ENCODE assay signal across 23 mouse cellular contexts in genomic region chr11:5807956-5808355, GRCm38 (mm10). TPM values are rescaled to one million over a fixed set of nuclear protein-coding genes. Genes with fewer than 3 reads are reported as not detected.
A peak's percentile ranks its signal among the peaks of the same experiment; 100 is the strongest.
DNase-seq lines count a peak whose midpoint lies in the region; TF ChIP-seq lines count a peak whose summit lies in the region.
"Had no signal": no experiment of that assay in that cellular context is flagged by ENCODE, and none has a peak within 500 bp of the region (broad histone marks: within the 10 kb centered on the region; RNA-seq: fewer than 3 reads in every experiment).

No protein-coding gene starts in this region.

- no peaks in the 10 kb centered on the region for H3K79me2 ChIP-seq in CH12.LX (replicated peaks; ENCODE audit: control insufficient read depth, extremely low read depth, insufficient read depth, poor library complexity, severe bottlenecking)

- TF ChIP-seq POLR2A in CH12.LX (IDR thresholded peaks at IDR 0.05; ENCODE audit: low read depth, low read length): no peak

- DNase-seq in heart, adult 11 months: peak; percentile 78
- DNase-seq in heart, postnatal 14 days: no peak
- DNase-seq in CH12.LX (ENCODE audit: extremely low read depth) (no peak), ES-E14 (ENCODE audit: low read depth, low spot score) (no peak)
- DNase-seq in left cerebral cortex, postnatal 25 days (ENCODE audit: low spot score in 2 of 2): no peak
- no peak for DNase-seq in thymus, postnatal 10 days (ENCODE audit: low spot score in 2 of 2)
- DNase-seq: adrenal gland, adult 2 months; adrenal gland, postnatal 10 days; adrenal gland, postnatal 25 days; cerebellum, adult 11 months; cerebellum, adult 18-20 months; cerebellum, adult 8-10 months; cerebellum, adult 9-11 months; cerebellum, postnatal 14 days; cerebellum, postnatal 36 days; embryo, embryonic 11 days; forebrain, postnatal 0 days had no signal

- peaks cover 8% of the 10 kb centered on the region for H3K9me3 ChIP-seq in CH12.LX (replicated peaks; ENCODE audit: low read length)
- no peaks in the 10 kb centered on the region for H3K9me3 ChIP-seq in ES-E14 (ENCODE audit: control insufficient read depth, insufficient read depth, low read depth, low read length)
- H3K9me3 ChIP-seq: embryonic facial prominence, embryonic 13.5 days; embryonic facial prominence, embryonic 15.5 days; forebrain, embryonic 13.5 days; forebrain, embryonic 15.5 days had no signal

- no peak overlapping the region for H3K4me2 ChIP-seq in CH12.LX (ENCODE audit: insufficient read depth, low read depth, poor library complexity, severe bottlenecking)
- H3K4me2 ChIP-seq: embryonic facial prominence, embryonic 13.5 days; embryonic facial prominence, embryonic 15.5 days; forebrain, embryonic 13.5 days; forebrain, embryonic 15.5 days had no signal

- H3K27me3 ChIP-seq in CH12.LX (replicated peaks): no peaks in the 10 kb centered on the region
- H3K27me3 ChIP-seq: embryonic facial prominence, embryonic 13.5 days; embryonic facial prominence, embryonic 15.5 days; forebrain, embryonic 13.5 days; forebrain, embryonic 15.5 days had no signal

- peaks cover 4 to 7% of the 10 kb centered on the region in 2 experiments; a peak in 2 of 4 replicates for H3K4me1 ChIP-seq in CH12.LX (ENCODE audit: control insufficient read depth in 1 of 2, insufficient read depth in 2 of 2)
- peaks cover 0 to 10% of the 10 kb centered on the region in 2 experiments; a peak in 2 of 4 replicates for H3K4me1 ChIP-seq in ES-E14 (ENCODE audit: control insufficient read depth in 2 of 2, insufficient read depth in 2 of 2, low read length in 2 of 2, poor library complexity in 1 of 2)
- H3K4me1 ChIP-seq: forebrain, embryonic 15.5 days had no signal

- H3K4me3 ChIP-seq in CH12.LX (replicated peaks in 1 of 3; ENCODE audit: low read depth in 2 of 3, low read length in 2 of 3, poor library complexity in 1 of 3) (no peak overlapping the region), ES-E14 (ENCODE audit: insufficient read depth in 1 of 2, low read depth in 1 of 2, low read length in 2 of 2, poor library complexity in 1 of 2, severe bottlenecking in 1 of 2) (no peak overlapping the region)
- H3K4me3 ChIP-seq: embryonic facial prominence, embryonic 13.5 days; embryonic facial prominence, embryonic 15.5 days; forebrain, embryonic 13.5 days; forebrain, embryonic 15.5 days had no signal

- H3K36me3 ChIP-seq in CH12.LX (replicated peaks in 1 of 2; ENCODE audit: control insufficient read depth in 1 of 2, insufficient read depth in 1 of 2, low read length in 1 of 2) (no peaks in the 10 kb centered on the region), ES-E14 (ENCODE audit: control insufficient read depth, insufficient read depth, low read length, poor library complexity, severe bottlenecking) (no peaks in the 10 kb centered on the region)
- H3K36me3 ChIP-seq: embryonic facial prominence, embryonic 13.5 days; embryonic facial prominence, embryonic 15.5 days; forebrain, embryonic 15.5 days had no signal

- H3K9ac ChIP-seq in CH12.LX (ENCODE audit: insufficient read depth, low read depth) (no peak overlapping the region), ES-E14 (ENCODE audit: insufficient read depth, low read depth, low read length, poor library complexity, severe bottlenecking) (no peak overlapping the region)
- H3K9ac ChIP-seq: embryonic facial prominence, embryonic 13.5 days; embryonic facial prominence, embryonic 15.5 days; forebrain, embryonic 13.5 days; forebrain, embryonic 15.5 days; forebrain, postnatal 0 days had no signal

- intact Hi-C loops in heart, postnatal 14 days (cut with DNase I): no loop called here
- intact Hi-C loops in left cerebral cortex, postnatal 25 days (cut with DNase I): no loop called here

- dilution Hi-C loops in CH12.LX (cut with MboI; ENCODE audit: extremely low pct_ligation_motif_present, extremely low pct_unique_long_range_greater_than_20kb, low sequenced_read_pairs): no loop called here

- no peak for TF ChIP-seq CTCF in CH12.LX (conservative IDR thresholded peaks at IDR 0.05 in 1 of 2, IDR thresholded peaks at IDR 0.05 in 1 of 2; ENCODE audit: low read depth in 2 of 2, low read length in 2 of 2)

- no peak for TF ChIP-seq RAD21 in CH12.LX (IDR thresholded peaks at IDR 0.05; ENCODE audit: low read depth, low read length)

- in situ Hi-C loops in CH12.LX (cut with MboI; ENCODE audit: low pct_ligation_motif_present, low pct_unique_long_range_greater_than_20kb, low sequenced_read_pairs): no loop called here
- in situ Hi-C loops in ES-E14 (cut with MboI; ENCODE audit: low sequenced_read_pairs in 2 of 2, unreplicated experiment in 2 of 2): no loop called here

- H3K27ac ChIP-seq in CH12.LX (ENCODE audit: insufficient read depth, low read depth) (no peak overlapping the region), ES-E14 (ENCODE audit: insufficient read depth, low read depth, low read length, poor library complexity, severe bottlenecking) (no peak overlapping the region)
- H3K27ac ChIP-seq: embryonic facial prominence, embryonic 13.5 days; embryonic facial prominence, embryonic 15.5 days; forebrain, embryonic 13.5 days; forebrain, embryonic 15.5 days had no signal

- TF ChIP-seq EP300 in CH12.LX (IDR thresholded peaks at IDR 0.05; ENCODE audit: low read length): no peak

TF ChIP-seq in CH12.LX, 34 proteins besides CTCF, POLR2A, EP300 and RAD21:
- TF ChIP-seq MAFK (IDR thresholded peaks at IDR 0.05; ENCODE audit: insufficient replicate concordance, low read length) (0 out of 2 replicates have a peak, but pooled peaks have one; percentile 35), BHLHE40 (IDR thresholded peaks at IDR 0.05; ENCODE audit: low read depth, low read length) (no peak)

TF ChIP-seq in ES-E14, 5 proteins besides CTCF, POLR2A, EP300 and RAD21:
- peak; percentile 56; the same call in 1 of the 2 replicates for TF ChIP-seq MAFK (IDR thresholded peaks at IDR 0.05; ENCODE audit: insufficient read depth, low read depth, low read length)
- no peak for TF ChIP-seq HCFC1 (IDR thresholded peaks at IDR 0.05; ENCODE audit: borderline replicate concordance, insufficient read depth, low read length)

RNA-seq across cellular contexts. Expression of gene Pgam2, which starts 4.4 kb away (rescaled TPM):
- total RNA-seq in heart, postnatal 14 days (2021): 100 to 1,000 TPM; 796 to 815 TPM
- 0.46 and 0.64 TPM in 2 replicates for total RNA-seq in CH12.LX (2012; rRNA removed)
- total RNA-seq in CH12.LX (2014; rRNA removed): not detected in 2 replicates
- 2.5 and 3.6 TPM in 2 replicates for polyA plus RNA-seq in CH12.LX (2012; ENCODE audit: insufficient read length, low read depth)
- total RNA-seq in ES-E14 (2012; rRNA removed): 4.1 and 4.2 TPM in 2 replicates
- total RNA-seq in left cerebral cortex, postnatal 25 days (2021): 10 to 100 TPM in 1 of 2 experiments, 1 to 10 TPM in 1; 9.2 to 12.0 TPM
- total RNA-seq: adrenal gland, adult 2 months; adrenal gland, postnatal 25 days; common myeloid progenitor, adult 5-6 weeks had no signal
- polyA plus RNA-seq: adrenal gland, adult 2 months had no signal

RNA-seq across cellular contexts. Expression of gene Dbnl, which starts 19.7 kb away (rescaled TPM):
- 10 to 100 TPM; 27.3 to 30.5 TPM for total RNA-seq in heart, postnatal 14 days (2021)
- total RNA-seq in CH12.LX (2012; rRNA removed): 76.2 and 77.3 TPM in 2 replicates
- total RNA-seq in CH12.LX (2014; rRNA removed): 67.5 and 70.3 TPM in 2 replicates
- polyA plus RNA-seq in CH12.LX (2012; ENCODE audit: insufficient read length, low read depth): 124 and 133 TPM in 2 replicates
- 31.7 and 48.7 TPM in 2 replicates for total RNA-seq in ES-E14 (2012; rRNA removed)
- total RNA-seq in left cerebral cortex, postnatal 25 days (2021): 10 to 100 TPM; 69.2 to 74.1 TPM

RNA-seq across cellular contexts. Expression of gene Polm, which starts 29.9 kb away (rescaled TPM):
- 1 to 10 TPM; 4.2 to 5.0 TPM for total RNA-seq in heart, postnatal 14 days (2021)
- total RNA-seq in CH12.LX (2012; rRNA removed): 7.7 and 9.7 TPM in 2 replicates
- total RNA-seq in CH12.LX (2014; rRNA removed): 1.00 and 1.9 TPM in 2 replicates
- polyA plus RNA-seq in CH12.LX (2012; ENCODE audit: insufficient read length, low read depth): 4.1 TPM in 2 replicates
- 6.7 and 12.2 TPM in 2 replicates for total RNA-seq in ES-E14 (2012; rRNA removed)
- 10 to 100 TPM in 1 of 2 experiments, 1 to 10 TPM in 1; 9.7 to 10.9 TPM for total RNA-seq in left cerebral cortex, postnatal 25 days (2021)

RNA-seq across cellular contexts. Expression of gene Urgcp, which starts 45.8 kb away (rescaled TPM):
- total RNA-seq in heart, postnatal 14 days (2021): 10 to 100 TPM; 55.6 to 66.5 TPM
- total RNA-seq in CH12.LX (2012; rRNA removed) (13.1 and 13.3 TPM in 2 replicates), CH12.LX (2014; rRNA removed) (11.7 and 12.2 TPM in 2 replicates), ES-E14 (2012; rRNA removed) (10.3 and 10.4 TPM in 2 replicates)
- polyA plus RNA-seq in CH12.LX (2012; ENCODE audit: insufficient read length, low read depth): 11.7 and 13.1 TPM in 2 replicates
- 10 to 100 TPM; 60.6 to 67.4 TPM for total RNA-seq in left cerebral cortex, postnatal 25 days (2021)

RNA-seq across cellular contexts. Expression of gene Aebp1, which starts 53.8 kb away (rescaled TPM):
- total RNA-seq in heart, postnatal 14 days (2021): 10 to 100 TPM; 27.1 to 32.5 TPM
- 0.17 and 0.34 TPM in 2 replicates for total RNA-seq in CH12.LX (2012; rRNA removed)
- total RNA-seq in CH12.LX (2014; rRNA removed): not detected in 2 replicates
- polyA plus RNA-seq in CH12.LX (2012; ENCODE audit: insufficient read length, low read depth): 0.87 and 1.4 TPM in 2 replicates
- 8.5 and 14.5 TPM in 2 replicates for total RNA-seq in ES-E14 (2012; rRNA removed)
- 10 to 100 TPM; 13.2 to 16.0 TPM for total RNA-seq in left cerebral cortex, postnatal 25 days (2021)
- total RNA-seq: common myeloid progenitor, adult 5-6 weeks; MEL had no signal

Comparison
In these comparisons a context has a peak if more than half of its experiments do, and no peak if none do; other contexts are left out.
1. RNA of gene Pgam2, which starts 4.4 kb away (total RNA-seq): 796 to 815 TPM in heart, postnatal 14 days; 9.2 to 12.0 TPM in left cerebral cortex, postnatal 25 days, 4.1 to 4.2 TPM in ES-E14 and 0.46 to 0.64 TPM in CH12.LX; every median in the first group is over 10 times any median in the second.